Mouse (Mus musculus): ENCODE data around the gene Gatd1.
A peak's percentile ranks its signal among the peaks of the same experiment; 100 is the strongest.
"Not testable (repeated sequence)": the region's sequence is repeated elsewhere in the genome, so short reads cannot be mapped to it uniquely, and the experiment has no call there.

The Gatd1 gene

DNA sequence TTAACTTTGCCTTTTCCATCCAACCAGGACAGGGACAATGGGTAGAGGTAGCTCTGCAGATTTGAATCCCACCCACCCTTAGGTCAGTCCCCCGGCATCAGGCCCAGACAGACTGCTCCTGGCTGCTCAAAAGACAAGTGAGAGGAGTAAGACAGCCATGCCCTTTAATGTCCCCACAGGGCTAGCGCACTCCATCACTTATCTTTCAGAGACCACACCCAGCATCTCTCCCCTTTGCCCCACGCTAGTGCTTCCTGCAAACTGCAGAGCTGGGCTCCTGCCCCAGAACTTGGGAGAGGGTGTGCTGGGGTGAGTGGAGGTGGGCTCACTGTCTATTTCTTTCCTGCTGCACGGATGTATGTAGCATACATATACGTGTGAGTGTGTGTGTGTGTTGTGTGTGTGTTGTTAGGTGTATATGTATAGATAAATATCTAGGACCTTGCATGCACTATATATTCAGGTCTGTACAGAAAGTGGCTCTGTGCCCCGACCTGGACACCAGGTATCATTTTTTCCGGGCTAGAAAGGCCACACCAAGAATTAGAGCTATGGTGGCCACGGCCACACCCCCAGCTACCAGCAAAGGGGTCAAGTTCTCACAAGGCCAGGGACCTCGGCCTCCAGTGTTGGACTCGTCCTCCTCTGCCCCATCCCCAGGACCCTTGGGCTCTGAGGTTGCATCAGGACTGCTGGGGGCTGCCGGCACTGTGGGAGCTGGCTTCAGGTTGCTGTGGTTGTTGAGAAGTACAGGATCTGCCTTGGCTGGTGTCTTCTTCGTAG is 13.2 kb upstream of the Gatd1 start:
- DNase-seq: peak in 1 of 2 experiments; percentile 35

DNA sequence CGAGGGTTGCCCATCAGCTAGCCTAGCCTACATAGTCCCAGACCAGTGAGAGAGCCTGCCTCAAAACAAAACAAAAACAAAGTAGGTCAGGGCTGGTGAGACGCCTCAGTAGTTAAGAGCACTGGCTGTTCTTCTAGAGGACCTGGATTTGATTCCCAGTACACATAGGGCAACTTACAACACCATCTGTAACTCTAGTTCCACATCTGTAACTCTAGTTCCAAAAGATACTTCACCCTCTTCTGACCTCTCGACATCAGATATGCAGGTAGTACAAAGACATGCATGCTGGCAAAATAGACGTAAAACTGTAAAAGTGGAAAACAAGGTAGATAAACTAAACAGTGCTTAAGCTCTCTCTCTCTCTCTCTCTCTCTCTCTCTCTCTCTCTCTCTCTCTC is 9.9 kb upstream of the Gatd1 start:
- DNase-seq: no peak

DNA sequence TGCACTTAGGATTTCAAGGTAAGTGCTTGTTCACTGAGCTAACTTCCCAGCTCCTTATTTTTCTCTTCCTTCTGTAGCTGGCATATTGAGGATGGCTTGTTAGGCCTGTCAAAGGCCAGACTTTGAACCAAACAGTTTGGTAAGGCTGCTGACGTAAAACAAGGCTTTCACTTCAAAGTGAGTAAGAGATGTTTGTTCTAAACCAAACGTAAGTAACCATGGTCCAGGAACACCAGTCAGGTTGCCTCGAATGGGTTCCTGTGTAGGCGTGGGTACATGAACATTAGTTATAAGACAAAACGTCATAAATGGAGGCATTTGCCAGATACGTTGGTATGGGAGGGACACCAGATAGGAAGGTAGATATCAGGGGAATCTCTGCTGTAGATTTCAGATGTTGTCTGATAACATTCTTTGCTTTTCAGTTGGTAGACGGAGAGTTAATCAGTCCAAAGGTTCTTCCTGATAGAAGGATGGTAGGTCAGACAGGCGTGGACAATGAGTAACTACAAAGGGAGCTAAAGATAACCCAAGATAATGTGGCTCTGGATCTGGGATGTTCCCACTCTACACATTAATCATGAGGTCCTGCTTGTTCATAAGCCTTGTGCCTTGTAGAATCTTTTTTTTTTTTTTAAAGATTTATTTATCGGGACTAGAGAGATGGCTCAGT is 6.2 kb upstream of the Gatd1 start:
- DNase-seq: no peak

DNA sequence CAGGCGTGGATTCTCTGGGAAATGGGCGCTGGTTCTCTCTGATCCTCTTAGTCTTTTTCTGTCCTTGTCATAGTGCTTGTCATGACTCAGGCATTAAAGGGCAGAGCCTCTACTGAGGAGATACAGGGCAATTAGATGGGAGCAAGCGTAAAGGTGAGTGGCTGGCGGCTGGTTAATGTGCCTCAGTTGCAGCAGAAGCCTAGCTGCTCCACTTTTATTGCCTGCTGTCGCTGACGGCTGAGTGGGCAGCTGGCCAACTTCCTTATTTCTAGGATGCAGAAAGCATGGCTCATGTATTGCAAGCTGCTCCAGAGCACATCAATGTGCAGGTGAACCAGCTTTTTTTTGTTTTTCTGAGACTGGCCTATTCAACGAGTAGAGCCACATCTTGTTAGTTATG is 5.0 kb upstream of the Gatd1 start:
- peak; percentile 53 to 76 for DNase-seq

DNA sequence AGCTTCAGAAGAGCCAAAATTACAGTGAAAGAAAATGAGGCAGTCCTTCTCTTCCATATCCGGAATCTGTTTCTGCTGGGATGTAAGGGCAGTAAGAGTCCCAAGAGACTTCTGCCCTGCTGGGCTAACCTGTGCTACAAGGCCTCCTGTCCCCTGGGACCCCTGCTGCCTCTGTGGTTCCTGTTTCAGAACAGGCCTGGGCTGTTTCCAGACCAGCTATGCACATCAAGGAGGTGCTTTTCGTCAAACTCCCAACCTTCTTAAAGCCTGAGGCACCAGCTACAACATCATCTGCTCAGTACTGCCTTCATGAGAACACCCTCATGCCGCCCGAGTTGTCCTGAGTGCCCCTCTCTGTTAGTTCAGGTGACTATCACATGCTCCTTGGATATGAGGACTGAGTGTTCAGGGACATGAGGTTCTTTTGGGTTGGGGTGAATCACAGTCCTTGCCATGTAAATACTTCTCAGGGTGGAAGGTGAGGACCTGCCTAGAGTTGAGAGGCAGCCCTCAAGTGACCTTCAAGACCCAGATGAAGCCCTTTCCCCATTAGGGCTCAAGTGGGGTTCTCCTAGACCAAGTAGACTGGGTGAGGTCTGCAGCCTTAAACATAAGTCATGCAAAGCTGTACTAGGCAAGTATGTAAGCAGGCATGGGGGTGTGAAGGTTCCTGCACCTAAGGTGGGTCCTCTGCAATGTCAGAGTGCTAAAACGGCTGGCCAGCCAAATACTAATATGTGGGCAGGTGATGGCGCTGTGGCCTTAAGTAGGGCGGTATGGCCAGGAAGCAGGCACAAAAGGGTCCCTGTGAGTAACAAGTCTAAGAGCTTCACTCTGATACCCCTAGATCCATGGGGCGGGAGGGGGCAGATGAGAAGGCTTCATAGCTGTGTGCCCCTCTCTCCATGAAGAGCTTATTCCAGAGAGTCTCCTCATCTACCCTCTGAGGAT is 4.1 kb upstream of the Gatd1 start:
- DNase-seq: peak in 1 of 2 experiments; percentile 47

DNA sequence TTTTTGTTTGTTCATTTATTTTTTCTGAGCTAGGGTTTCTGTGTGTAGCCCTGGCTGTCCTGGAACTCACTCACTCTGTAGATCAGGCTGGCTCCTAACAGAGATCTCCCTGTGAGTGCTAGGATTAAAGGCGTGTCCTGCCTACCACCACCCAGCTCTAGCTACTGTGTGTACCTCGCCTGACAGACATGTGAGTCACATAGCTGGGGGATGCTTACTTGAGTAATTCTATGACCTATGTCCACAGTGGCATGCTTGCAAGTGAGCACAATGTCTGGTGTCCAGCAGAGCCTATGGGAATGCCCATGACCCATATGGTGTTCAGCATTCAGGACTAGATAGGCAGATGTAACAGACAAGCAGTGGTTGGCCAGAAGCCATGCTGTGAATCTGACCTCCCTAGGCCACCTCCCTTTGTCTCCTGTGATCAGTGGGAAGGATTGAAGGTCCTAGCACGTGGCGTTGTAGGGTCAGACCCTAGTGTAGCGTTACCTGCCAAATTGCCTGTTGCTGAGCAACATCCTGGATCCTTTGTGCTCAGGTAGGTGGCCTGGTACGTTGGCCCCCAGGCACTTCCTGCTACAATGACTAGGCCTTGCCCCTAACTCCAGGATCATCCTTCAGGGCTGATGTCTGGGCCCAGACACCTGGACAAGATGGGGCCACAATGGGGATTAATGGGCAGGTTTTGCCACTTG is 2.4 kb upstream of the Gatd1 start:
- no peak for DNase-seq

DNA sequence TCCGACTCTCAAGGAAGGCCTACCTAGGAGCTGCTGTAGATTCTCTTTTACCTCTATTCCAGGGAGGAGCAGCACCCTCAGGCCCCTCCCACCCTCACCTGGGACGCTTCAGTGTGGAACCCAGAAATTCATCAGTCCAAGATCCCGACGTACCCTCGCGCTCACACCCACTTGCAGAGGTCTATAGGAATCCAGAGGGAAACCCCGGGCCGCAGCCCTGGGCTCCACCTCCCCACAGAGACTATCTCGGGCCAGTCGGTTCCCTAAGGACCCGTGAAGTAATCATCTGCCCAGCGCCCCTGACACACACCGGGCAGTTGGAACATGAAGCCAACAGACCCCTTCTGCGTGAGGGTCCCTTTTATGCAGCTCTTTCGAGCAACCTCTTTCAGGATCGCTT is 605 bp downstream of the Gatd1 start:
- DNase-seq: peak; percentile 40 to 55

DNA sequence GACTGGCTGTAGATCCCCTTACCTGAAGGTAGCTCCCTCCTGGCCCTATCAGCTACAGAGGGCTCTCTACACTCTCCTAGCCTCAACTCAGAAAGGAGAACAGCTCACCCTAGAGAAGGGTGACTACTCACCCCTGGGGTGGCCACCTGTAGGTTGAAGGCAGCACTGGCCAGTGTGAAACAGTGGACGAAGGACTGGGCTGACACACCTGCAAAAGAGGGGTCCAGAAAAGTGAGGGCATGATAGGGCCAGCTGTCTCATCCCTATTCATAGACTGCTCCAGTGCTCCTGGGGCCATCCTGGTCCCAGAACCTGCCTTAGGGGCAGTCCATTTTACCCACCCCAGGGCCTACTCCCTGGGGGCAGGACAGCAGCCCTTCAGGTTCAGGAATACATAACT is 2.3 kb downstream of the Gatd1 start:
- DNase-seq: no peak

DNA sequence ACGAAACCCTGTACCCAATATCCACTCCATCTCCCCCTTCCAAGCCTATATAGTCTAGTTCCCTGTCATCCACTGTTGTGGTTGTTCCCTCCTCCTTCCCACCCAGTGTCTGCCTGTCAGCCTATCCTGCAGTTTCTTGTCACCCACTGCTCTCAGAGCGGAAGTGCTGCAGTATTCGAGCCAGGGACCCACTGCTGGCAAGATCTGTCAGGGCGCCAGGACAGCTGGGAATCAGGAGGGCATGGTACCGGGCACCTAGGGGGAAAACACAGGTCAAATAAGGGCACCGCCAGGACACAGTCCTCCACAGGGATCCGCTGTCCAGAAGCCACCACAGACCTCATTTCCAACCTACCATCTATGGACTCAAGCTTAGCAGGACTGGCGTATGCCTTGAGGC is 3.3 kb downstream of the Gatd1 start:
- peak in 1 of 2 experiments; percentile 37 for DNase-seq

DNA sequence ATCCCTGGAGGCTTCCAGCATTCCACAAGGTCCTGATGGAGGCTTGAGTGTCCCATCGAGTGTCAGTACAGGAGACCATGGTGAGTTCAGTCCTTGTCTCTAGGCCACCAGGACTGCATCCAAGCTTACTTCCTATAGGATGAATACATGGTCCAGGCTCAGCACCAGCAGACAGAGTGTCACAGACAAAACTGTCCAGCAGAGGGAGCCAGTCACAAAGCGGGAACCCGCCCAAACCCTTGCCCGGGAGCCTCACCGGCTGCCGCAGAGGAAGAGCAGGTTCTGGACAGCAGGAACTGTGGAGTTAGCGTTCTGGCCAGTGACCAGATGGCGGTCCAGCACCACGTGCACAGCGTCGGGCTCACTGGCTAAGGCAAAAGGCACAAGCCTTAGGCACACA is 5.1 kb downstream of the Gatd1 start:
- peak; percentile 97 for DNase-seq

DNA sequence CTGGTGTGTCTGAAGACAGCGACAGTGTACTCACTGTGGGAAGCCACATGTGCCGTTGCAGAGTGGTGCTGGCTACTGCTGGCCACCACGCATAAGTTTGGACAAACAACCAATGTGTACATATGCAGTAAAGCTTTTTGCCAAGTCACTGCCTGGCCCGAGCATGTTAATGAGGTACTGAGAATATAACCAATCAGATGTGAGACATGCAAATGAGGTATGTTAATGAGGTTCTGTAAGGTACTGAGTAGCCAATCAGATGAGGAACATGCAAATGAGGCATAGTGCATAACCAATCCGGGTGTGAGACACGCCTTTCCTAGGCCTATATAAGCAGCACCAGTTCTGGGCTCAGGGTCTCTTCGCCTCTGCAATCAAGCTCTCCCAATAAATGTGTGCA is 6.3 kb downstream of the Gatd1 start:
- DNase-seq: not testable (repeated sequence)

DNA sequence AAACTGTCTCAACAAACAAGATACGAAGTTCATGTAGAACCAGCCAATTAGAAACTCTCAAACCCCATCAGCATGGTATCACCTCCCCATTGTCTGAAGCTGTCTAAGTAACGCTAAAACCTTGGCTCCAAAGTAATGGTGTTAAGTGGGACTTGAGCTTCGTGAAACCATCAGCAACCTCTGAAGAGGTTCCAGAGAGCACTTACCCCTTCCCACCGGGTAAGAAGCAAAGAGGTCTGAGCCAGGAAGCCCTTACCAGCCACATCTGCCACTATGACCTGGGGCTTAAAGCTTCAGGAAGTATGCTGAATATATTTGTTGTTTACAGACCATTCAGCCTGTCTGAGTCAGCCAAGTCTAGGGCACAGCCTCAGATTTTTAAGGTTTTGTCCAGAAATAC is 8.5 kb downstream of the Gatd1 start:
- DNase-seq: no peak

DNA sequence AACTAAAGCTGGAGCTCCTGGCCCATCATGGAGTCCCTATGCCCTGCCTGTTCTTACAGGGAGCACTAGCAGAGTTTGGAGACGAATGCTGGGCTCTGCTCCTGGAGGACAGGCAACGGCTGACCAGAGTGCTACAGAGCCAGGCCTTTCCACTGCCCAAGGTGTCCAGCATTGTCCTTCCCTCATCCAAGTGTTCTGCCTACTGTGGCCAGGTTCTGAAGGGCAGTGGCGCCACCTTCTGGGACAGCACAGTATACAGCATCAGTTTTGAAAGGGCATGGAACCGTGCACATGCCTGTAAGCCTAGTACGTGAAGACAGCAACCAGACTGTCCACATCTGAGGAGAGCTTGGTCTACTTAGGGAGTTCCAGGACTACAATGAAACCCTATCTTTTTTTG is 10.6 kb downstream of the Gatd1 start:
- peak; percentile 70 to 78 for DNase-seq

DNA sequence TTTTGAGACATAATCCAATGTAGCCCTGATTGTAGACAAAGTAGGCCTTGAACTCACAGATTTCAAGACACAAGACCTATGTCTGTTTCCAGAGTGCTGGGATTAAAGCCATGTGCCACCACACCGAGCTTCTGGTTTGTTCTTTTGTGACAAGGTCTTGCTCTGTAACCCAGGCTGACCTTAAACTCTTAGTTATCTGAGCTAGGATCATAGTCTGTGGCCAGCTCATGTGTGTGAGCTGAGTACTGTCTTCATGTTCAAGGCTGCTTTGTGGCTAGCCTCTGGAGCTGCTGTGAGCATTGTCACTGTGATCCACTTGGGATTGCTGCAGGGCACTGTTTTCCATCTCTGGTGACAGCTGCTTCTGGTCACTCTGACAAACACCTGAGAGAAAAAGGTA is 18.6 kb downstream of the Gatd1 start:
- no peak for DNase-seq

DNA sequence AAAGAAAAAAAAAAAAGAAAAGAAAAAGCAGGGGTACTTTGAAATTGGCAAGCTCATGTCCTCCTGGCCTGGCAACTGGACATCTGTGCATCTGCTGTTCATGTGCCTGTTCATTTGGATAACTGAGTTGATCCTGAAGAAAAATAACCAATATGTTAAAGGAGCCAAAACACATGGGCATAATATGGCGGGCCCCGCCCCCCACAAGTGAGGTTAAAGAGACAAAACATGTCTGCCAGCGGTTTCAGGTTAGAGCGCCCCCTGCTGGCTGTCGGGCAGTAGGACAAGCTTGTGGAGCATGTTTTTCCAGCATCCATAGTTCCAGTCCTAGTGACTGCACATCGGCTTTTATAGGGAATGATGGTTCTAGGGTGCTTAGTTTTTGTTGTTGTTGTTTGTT is 19.2 kb downstream of the Gatd1 start:
- peak; percentile 69 to 79 for DNase-seq

DNA sequence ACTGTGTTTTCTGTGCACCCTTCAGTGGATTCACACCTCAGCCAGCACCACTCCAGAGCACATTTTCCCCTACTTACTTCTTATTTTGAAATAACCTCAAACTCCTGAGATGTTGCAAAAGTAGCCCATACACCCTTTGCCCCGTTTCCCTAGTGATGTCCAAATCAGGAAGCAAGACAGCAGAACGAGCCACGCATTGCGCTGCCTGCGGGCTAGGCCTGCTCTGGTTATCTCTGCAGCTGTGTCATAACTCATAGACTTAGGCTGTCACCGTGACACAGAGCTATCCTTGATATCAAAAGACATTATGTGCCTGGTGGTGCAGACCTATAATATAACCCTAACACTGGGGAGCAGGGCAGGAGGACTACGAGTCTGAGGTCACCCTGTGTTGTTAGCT is 19.8 kb downstream of the Gatd1 start:
- DNase-seq: no peak

DNA sequence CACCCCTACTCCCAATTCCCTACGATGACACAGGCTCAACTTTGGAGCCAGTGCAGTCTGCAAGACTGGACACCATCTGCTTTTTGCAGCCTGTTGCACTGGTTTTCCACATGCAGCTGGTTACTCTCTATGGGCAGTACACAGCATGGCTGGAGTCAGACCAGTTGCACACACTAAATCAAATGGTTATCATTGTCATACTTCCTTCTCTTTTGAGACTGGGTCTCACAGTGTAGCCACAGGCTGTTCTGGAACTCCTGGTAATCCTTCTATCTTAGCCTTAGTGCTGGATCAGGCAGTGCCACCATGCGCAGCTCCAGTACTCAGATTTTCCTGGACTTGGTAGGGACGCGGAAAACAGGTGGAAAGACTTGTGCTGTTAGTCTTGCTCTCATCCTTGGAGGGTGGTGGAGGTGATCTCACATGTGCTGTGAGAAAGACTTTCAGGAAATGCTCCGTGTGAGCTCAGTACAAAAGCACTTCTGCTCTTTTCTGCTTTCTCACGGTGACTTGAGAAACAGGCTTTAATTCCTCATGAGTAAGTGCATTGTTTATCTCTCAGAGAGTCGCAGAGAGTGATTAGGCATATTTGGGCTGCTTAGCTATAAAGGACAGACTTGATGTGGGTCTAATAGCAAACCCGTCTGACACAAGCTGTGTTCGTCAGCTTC is 21.2 kb downstream of the Gatd1 start:
- DNase-seq: no peak

DNA sequence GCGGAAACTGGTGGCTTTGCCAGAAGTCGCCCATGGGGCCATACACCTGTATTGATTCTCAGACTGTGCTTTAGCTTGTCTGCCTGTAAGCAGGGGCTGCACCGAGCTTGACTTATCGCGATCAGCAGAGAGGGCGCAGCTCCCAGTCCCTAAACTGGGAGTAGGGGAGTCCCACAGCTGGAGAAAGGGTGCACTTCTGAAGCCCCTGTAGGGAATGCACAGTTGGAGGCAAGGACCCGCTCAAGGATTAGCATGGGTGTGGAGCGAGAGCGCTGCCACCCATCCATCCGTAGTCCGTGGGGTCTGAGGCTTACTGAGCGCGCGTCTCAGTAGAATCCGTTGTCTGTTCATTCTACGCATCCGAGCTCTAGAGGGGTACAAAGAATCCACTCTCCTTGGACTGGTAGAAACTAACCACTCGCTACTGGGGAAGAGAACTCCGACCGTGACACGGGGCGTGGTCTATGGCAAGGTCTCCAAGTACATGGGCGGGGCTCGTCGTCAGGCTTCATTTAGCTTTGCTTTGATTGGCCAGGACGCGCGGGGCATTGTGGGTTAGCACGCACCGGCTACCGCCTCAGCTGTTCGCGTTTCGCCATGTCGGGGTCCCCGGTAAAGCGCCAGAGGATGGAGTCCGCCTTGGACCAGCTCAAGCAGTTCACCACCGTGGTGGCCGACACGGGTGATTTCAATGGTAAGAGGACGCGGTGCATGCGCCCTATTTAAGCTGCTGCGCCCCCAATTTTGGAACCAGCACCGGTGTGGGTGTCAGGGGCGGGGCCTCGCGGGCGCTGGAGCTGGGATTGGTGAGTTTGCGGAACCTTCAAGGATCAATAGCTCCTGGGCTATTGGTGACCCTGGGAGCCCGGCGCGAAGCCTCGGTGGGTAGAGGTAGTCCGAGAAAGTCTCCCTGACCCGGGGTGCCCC is 22.0 kb downstream of the Gatd1 start, which contains the start of gene Taldo1:
Gene Taldo1 (plus strand): TSS at position 575 of the 927 bp plus-strand sequence.
- peak; percentile 96 to 98 for DNase-seq

DNA sequence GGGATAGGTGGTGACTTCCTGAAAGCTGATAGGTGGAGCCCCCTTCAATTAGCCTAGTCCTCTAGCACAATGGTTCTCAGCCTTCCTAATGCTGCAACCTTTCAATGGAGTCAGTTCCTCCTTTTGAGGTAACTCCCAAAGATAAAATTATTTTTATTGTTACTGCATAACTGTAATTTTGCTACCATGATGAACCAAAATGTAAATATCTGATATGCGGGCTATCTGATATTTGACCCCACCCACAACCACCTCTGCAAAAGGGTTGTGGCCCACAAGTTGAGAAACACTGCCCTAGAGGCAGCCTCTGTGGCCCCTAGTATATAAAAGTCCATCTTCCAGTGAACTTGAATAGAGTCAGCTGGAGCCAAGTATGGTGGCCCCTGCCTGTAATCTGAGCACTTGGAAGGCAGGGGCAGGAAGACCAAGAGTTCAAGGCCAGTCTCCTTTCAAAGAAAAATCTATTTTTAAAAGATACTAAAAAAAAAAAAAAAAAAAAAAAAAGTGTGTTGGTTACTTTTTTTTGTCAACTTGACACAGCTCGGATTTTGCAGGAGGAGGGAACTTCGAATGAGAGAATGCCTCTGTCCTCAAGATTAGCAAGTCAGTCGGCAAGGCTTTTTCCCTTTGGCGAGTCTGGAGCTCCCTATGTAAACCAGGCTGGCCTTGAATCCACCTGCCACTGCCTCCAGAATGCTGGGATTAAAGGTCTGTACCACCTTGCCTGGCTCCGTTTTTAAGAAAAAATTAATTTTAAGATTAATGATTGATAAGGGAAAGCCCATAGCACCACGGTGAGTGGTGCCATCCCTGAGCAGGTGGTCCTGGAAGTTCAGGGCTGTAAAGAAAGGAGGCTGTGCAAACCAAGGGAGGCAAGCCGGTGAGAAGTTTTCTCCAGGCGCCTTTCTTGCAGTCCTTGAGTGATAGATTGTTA is 23.3 kb downstream of the Gatd1 start:
- DNase-seq: no peak

Measured in cerebellum, postnatal 25 days (tissue).